Mouse (Mus musculus) MEL (cell line): ENCODE data around the gene Lrba. TPM values are rescaled to one million over a fixed set of nuclear protein-coding genes. Genes with fewer than 3 reads are reported as not detected.

Experiments
- DNase-seq: peaks from one replicate; pipeline ENCODE4 v3.0.0; 2011; ENCODE audit warnings: low read depth, low spot score
- H3K27ac ChIP-seq: 2 replicates; pipeline ENCODE4 v1.5.1; 2012; ENCODE audit warnings: low read depth, mild to moderate bottlenecking, control low read depth, low read length, moderate library complexity; ENCODE audit not compliant: control insufficient read depth
- H3K27me3 ChIP-seq, 2 experiments: fragments of 150-350 bp in 1 of 2; sonication (generic) in 1 of 2; 2 replicates each; pipeline ENCODE4 v1.6.1; 2012; ENCODE audit warnings: low read length in 2 of 2, mild to moderate bottlenecking in 2 of 2, improper control_type of control experiment in 1 of 2, moderate library complexity in 1 of 2; ENCODE audit not compliant: insufficient read depth in 2 of 2, control insufficient read depth in 1 of 2
- H3K36me3 ChIP-seq, 2 experiments: 2 replicates each; pipeline ENCODE4 v1.6.1; 2012 to 2014; ENCODE audit warnings: low read length in 2 of 2, improper control_type of control experiment in 1 of 2, inconsistent platforms in 1 of 2, mild to moderate bottlenecking in 1 of 2; ENCODE audit not compliant: insufficient read depth in 2 of 2, control insufficient read depth in 1 of 2
- H3K4me1 ChIP-seq, 2 experiments: fragments of 150-350 bp in 1 of 2; sonication (generic) in 1 of 2; 2 replicates each; pipeline ENCODE4 v1.6.1; 2012; ENCODE audit warnings: low read length in 2 of 2, improper control_type of control experiment in 1 of 2, mild to moderate bottlenecking in 1 of 2; ENCODE audit not compliant: insufficient read depth in 2 of 2, control insufficient read depth in 1 of 2
- H3K4me3 ChIP-seq, 2 experiments: fragments of 150-350 bp in 1 of 2; sonication (generic) in 1 of 2; 2 replicates each; pipeline ENCODE4 v1.5.1; 2012; ENCODE audit warnings: low read depth in 2 of 2, low read length in 2 of 2, mild to moderate bottlenecking in 2 of 2, moderate library complexity in 2 of 2, control low read depth in 1 of 2, improper control_type of control experiment in 1 of 2; ENCODE audit not compliant: control insufficient read depth in 1 of 2, insufficient read depth in 1 of 2
- H3K79me2 ChIP-seq: 2 replicates; pipeline ENCODE4 v1.6.1; 2012; ENCODE audit warnings: mild to moderate bottlenecking, low read length, moderate library complexity; ENCODE audit not compliant: control insufficient read depth, poor library complexity, insufficient read depth
- H3K9ac ChIP-seq: 2 replicates; pipeline ENCODE4 v1.6.1; 2012; ENCODE audit warnings: low read depth, mild to moderate bottlenecking, control low read depth, low read length, moderate library complexity; ENCODE audit not compliant: control insufficient read depth, poor library complexity, severe bottlenecking
- H3K9me3 ChIP-seq: fragments of 150-350 bp; sonication (generic); replicated peaks from 2 replicates; pipeline ENCODE4 v1.6.1; 2012; ENCODE audit warnings: mild to moderate bottlenecking, low read length, improper control_type of control experiment, moderate library complexity; ENCODE audit not compliant: insufficient read depth
- BHLHE40 ChIP-seq: IDR thresholded peaks from 2 replicates; pipeline ENCODE4 v1.6.1; 2012; ENCODE audit warnings: low read depth, mild to moderate bottlenecking, inconsistent platforms, low read length, improper control_type of control experiment, borderline replicate concordance
- CHD1 ChIP-seq: IDR thresholded peaks from 2 replicates; pipeline ENCODE4 v1.6.1; 2012; ENCODE audit warnings: low read depth, mild to moderate bottlenecking, inconsistent platforms, low read length, improper control_type of control experiment
- CTCF ChIP-seq, 3 experiments: IDR thresholded peaks in 2 of 3; conservative IDR thresholded peaks in 1 of 3; 2 replicates each; pipeline ENCODE4 v1.5.1; 2011 to 2012; ENCODE audit warnings: low read length in 3 of 3, low read depth in 2 of 3, mild to moderate bottlenecking in 2 of 3, improper control_type of control experiment in 1 of 3, inconsistent platforms in 1 of 3, mixed read lengths in 1 of 3, moderate library complexity in 1 of 3; ENCODE audit not compliant: control insufficient read depth in 1 of 3, insufficient read depth in 1 of 3, poor library complexity in 1 of 3, severe bottlenecking in 1 of 3
- EP300 ChIP-seq, 2 experiments: IDR thresholded peaks; 2 replicates each; pipeline ENCODE4 v1.6.1; 2011; ENCODE audit warnings: improper control_type of control experiment in 2 of 2, low read length in 2 of 2, low read depth in 1 of 2, mild to moderate bottlenecking in 1 of 2
- MAFK ChIP-seq: IDR thresholded peaks from 2 replicates; pipeline ENCODE4 v1.6.1; 2011; ENCODE audit warnings: low read depth, mild to moderate bottlenecking, low read length, improper control_type of control experiment, borderline replicate concordance
- NRF1 ChIP-seq: IDR thresholded peaks from 2 replicates; pipeline ENCODE4 v1.6.1; 2014; ENCODE audit warnings: low read depth, mild to moderate bottlenecking, inconsistent platforms, low read length, improper control_type of control experiment, moderate library complexity; ENCODE audit not compliant: poor library complexity, insufficient read depth, severe bottlenecking
- POLR2A ChIP-seq, 2 experiments: IDR thresholded peaks; 2 replicates each; pipeline ENCODE4 v1.6.1; 2011 to 2012; ENCODE audit warnings: low read length in 2 of 2, mild to moderate bottlenecking in 2 of 2, control low read depth in 1 of 2, improper control_type of control experiment in 1 of 2, low read depth in 1 of 2, moderate library complexity in 1 of 2; ENCODE audit not compliant: control insufficient read depth in 1 of 2, insufficient read depth in 1 of 2, poor library complexity in 1 of 2
- POLR2AphosphoS2 ChIP-seq: IDR thresholded peaks from 2 replicates; pipeline ENCODE4 v1.6.1; 2011; ENCODE audit warnings: low read length, improper control_type of control experiment
- RAD21 ChIP-seq: IDR thresholded peaks from 2 replicates; pipeline ENCODE4 v1.6.1; 2011; ENCODE audit warnings: mild to moderate bottlenecking, low read depth, low read length, improper control_type of control experiment
- SIN3A ChIP-seq: IDR thresholded peaks from 2 replicates; pipeline ENCODE4 v1.6.1; 2012; ENCODE audit warnings: low read length, improper control_type of control experiment, inconsistent platforms
- SMC3 ChIP-seq: IDR thresholded peaks from 2 replicates; pipeline ENCODE4 v1.6.1; 2011; ENCODE audit warnings: low read depth, low read length, improper control_type of control experiment
- UBTF ChIP-seq: IDR thresholded peaks from 2 replicates; pipeline ENCODE4 v1.6.1; 2012; ENCODE audit warnings: low read depth, mild to moderate bottlenecking, inconsistent platforms, low read length, improper control_type of control experiment, moderate library complexity, borderline replicate concordance; ENCODE audit not compliant: insufficient read depth
- ZC3H11A ChIP-seq: IDR thresholded peaks from 2 replicates; pipeline ENCODE4 v1.6.1; 2012; ENCODE audit warnings: low read depth, mild to moderate bottlenecking, inconsistent platforms, low read length, improper control_type of control experiment
- ZNF384 ChIP-seq: IDR thresholded peaks from 2 replicates; pipeline ENCODE4 v1.6.1; 2012; ENCODE audit warnings: low read depth, mild to moderate bottlenecking, inconsistent platforms, low read length, improper control_type of control experiment
- polyA plus RNA-seq, 2 experiments: library from polyadenylated mRNA; stranded (reverse) in 1 of 2; unstranded in 1 of 2; fragments of >175 nt in 1 of 2; fragments of >200 nt in 1 of 2; gene quantifications; 2 replicates each; pipeline versions ENCODE4 v1.2.1 to v1.2.4; 2012; ENCODE audit warnings: low replicate concordance in 2 of 2, low read depth in 1 of 2; ENCODE audit not compliant: insufficient read length in 2 of 2, insufficient read depth in 1 of 2, missing spikeins in 1 of 2
- total RNA-seq: library from RNA; depleted of rRNA; stranded (reverse); fragments of 300-350 nt; gene quantifications from 2 replicates; pipeline ENCODE4 v1.2.3, GENCODE M21; 2012

Lrba gene
- total and polyA plus RNA-seq, 3 experiments: 10.9 to 17.9 TPM; not detected in 1

GRCm38 (mm10) chr3:86253791-86254190 is 29.3 kb downstream of the Lrba start:
- Histone ChIP-seq H3K9me3 (no peaks in the 10 kb centered on the region), H3K4me3 (no peak overlapping the region), H3K27ac (no peak overlapping the region), H3K27me3 (no peaks in the 10 kb centered on the region), H3K79me2 (peaks cover 1% of the 10 kb centered on the region; the same call in 1 of the 2 replicates), H3K36me3 (peaks cover 0 to 18% of the 10 kb centered on the region in 2 experiments; a peak in 2 of 4 replicates), H3K9ac (no peak overlapping the region), H3K4me1 (peaks cover 6 to 20% of the 10 kb centered on the region in 2 experiments)
- no peak for TF ChIP-seq CHD1
- TF ChIP-seq NRF1: no peak
- no peak for TF ChIP-seq POLR2AphosphoS2
- no peak for TF ChIP-seq EP300 (IDR thresholded peaks at IDR 0.05; ENCODE audit: low read depth in 1 of 2, low read length in 2 of 2)
- TF ChIP-seq UBTF: no peak
- TF ChIP-seq POLR2A (IDR thresholded peaks at IDR 0.05; ENCODE audit: control insufficient read depth in 1 of 2, insufficient read depth in 1 of 2, low read depth in 1 of 2, low read length in 2 of 2, poor library complexity in 1 of 2): no peak
- TF ChIP-seq SIN3A: no peak
- DNase-seq: peak; percentile 29

GRCm38 (mm10) chr3:86268074-86268702 is 43.7 kb downstream of the Lrba start:
- Histone ChIP-seq H3K27me3 (no peaks in the 10 kb centered on the region), H3K4me3 (no peak overlapping the region), H3K9ac (no peak overlapping the region), H3K9me3 (no peaks in the 10 kb centered on the region), H3K79me2 (no peaks in the 10 kb centered on the region), H3K36me3 (peaks cover 0 to 2% of the 10 kb centered on the region in 2 experiments; a peak in 1 of 4 replicates), H3K27ac (no peak overlapping the region), H3K4me1 (peaks cover 0 to 9% of the 10 kb centered on the region in 2 experiments; a peak in 1 of 4 replicates)
- DNase-seq: peak; percentile 75
- TF ChIP-seq SMC3: peak; percentile 72
- no peak for TF ChIP-seq MAFK
- TF ChIP-seq RAD21: peak; percentile 83
- TF ChIP-seq ZC3H11A: peak; percentile 65
- TF ChIP-seq ZNF384: 0 out of 2 replicates have a peak, but pooled peaks have one; percentile 12
- TF ChIP-seq CTCF (IDR thresholded peaks at IDR 0.05 in 2 of 3, conservative IDR thresholded peaks at IDR 0.05 in 1 of 3; ENCODE audit: control insufficient read depth in 1 of 3, insufficient read depth in 1 of 3, low read depth in 2 of 3, low read length in 3 of 3, poor library complexity in 1 of 3, severe bottlenecking in 1 of 3): peak; percentile 29 to 82 (median 76)
- TF ChIP-seq NRF1: no peak

GRCm38 (mm10) chr3:86275651-86276050 is 51.2 kb downstream of the Lrba start:
- Histone ChIP-seq H3K27me3 (no peaks in the 10 kb centered on the region), H3K9ac (no peak overlapping the region), H3K27ac (no peak overlapping the region), H3K79me2 (no peaks in the 10 kb centered on the region; the same call in 1 of the 2 replicates), H3K36me3 (peaks cover 0 to 7% of the 10 kb centered on the region in 2 experiments; a peak in 2 of 4 replicates), H3K9me3 (no peaks in the 10 kb centered on the region), H3K4me3 (no peak overlapping the region), H3K4me1 (peaks cover 0 to 7% of the 10 kb centered on the region in 2 experiments; a peak in 3 of 4 replicates)
- TF ChIP-seq EP300 (IDR thresholded peaks at IDR 0.05; ENCODE audit: low read depth in 1 of 2, low read length in 2 of 2) (peak in 1 of 2 experiments; percentile 29; a peak in 1 of 4 replicates), BHLHE40 (no peak)
- DNase-seq: peak; percentile 56
